Mouse (Mus musculus) MEL (cell line): ENCODE data around the gene E130309D02Rik. TPM values are rescaled to one million over a fixed set of nuclear protein-coding genes. Genes with fewer than 3 reads are reported as not detected.

Experiments used
- DNase-seq: peaks from one replicate; pipeline ENCODE4 v3.0.0; 2011; ENCODE audit warnings: low read depth, low spot score
- H3K27ac ChIP-seq: 2 replicates; pipeline ENCODE4 v1.5.1; 2012; ENCODE audit warnings: low read depth, mild to moderate bottlenecking, control low read depth, low read length, moderate library complexity; ENCODE audit not compliant: control insufficient read depth
- H3K27me3 ChIP-seq, 2 experiments: fragments of 150-350 bp in 1 of 2; sonication (generic) in 1 of 2; 2 replicates each; pipeline ENCODE4 v1.6.1; 2012; ENCODE audit warnings: low read length in 2 of 2, mild to moderate bottlenecking in 2 of 2, improper control_type of control experiment in 1 of 2, moderate library complexity in 1 of 2; ENCODE audit not compliant: insufficient read depth in 2 of 2, control insufficient read depth in 1 of 2
- H3K36me3 ChIP-seq, 2 experiments: 2 replicates each; pipeline ENCODE4 v1.6.1; 2012 to 2014; ENCODE audit warnings: low read length in 2 of 2, improper control_type of control experiment in 1 of 2, inconsistent platforms in 1 of 2, mild to moderate bottlenecking in 1 of 2; ENCODE audit not compliant: insufficient read depth in 2 of 2, control insufficient read depth in 1 of 2
- H3K4me1 ChIP-seq, 2 experiments: fragments of 150-350 bp in 1 of 2; sonication (generic) in 1 of 2; 2 replicates each; pipeline ENCODE4 v1.6.1; 2012; ENCODE audit warnings: low read length in 2 of 2, improper control_type of control experiment in 1 of 2, mild to moderate bottlenecking in 1 of 2; ENCODE audit not compliant: insufficient read depth in 2 of 2, control insufficient read depth in 1 of 2
- H3K4me3 ChIP-seq, 2 experiments: fragments of 150-350 bp in 1 of 2; sonication (generic) in 1 of 2; 2 replicates each; pipeline ENCODE4 v1.5.1; 2012; ENCODE audit warnings: low read depth in 2 of 2, low read length in 2 of 2, mild to moderate bottlenecking in 2 of 2, moderate library complexity in 2 of 2, control low read depth in 1 of 2, improper control_type of control experiment in 1 of 2; ENCODE audit not compliant: control insufficient read depth in 1 of 2, insufficient read depth in 1 of 2
- H3K79me2 ChIP-seq: 2 replicates; pipeline ENCODE4 v1.6.1; 2012; ENCODE audit warnings: mild to moderate bottlenecking, low read length, moderate library complexity; ENCODE audit not compliant: control insufficient read depth, poor library complexity, insufficient read depth
- H3K9ac ChIP-seq: 2 replicates; pipeline ENCODE4 v1.6.1; 2012; ENCODE audit warnings: low read depth, mild to moderate bottlenecking, control low read depth, low read length, moderate library complexity; ENCODE audit not compliant: control insufficient read depth, poor library complexity, severe bottlenecking
- H3K9me3 ChIP-seq: fragments of 150-350 bp; sonication (generic); replicated peaks from 2 replicates; pipeline ENCODE4 v1.6.1; 2012; ENCODE audit warnings: mild to moderate bottlenecking, low read length, improper control_type of control experiment, moderate library complexity; ENCODE audit not compliant: insufficient read depth
- BHLHE40 ChIP-seq: IDR thresholded peaks from 2 replicates; pipeline ENCODE4 v1.6.1; 2012; ENCODE audit warnings: low read depth, mild to moderate bottlenecking, inconsistent platforms, low read length, improper control_type of control experiment, borderline replicate concordance
- E2F4 ChIP-seq: IDR thresholded peaks from 2 replicates; pipeline ENCODE4 v1.6.1; 2011; ENCODE audit warnings: low read depth, low read length, improper control_type of control experiment, borderline replicate concordance
- ELF1 ChIP-seq: IDR thresholded peaks from 2 replicates; pipeline ENCODE4 v1.6.1; 2014; ENCODE audit warnings: low read depth, mild to moderate bottlenecking, inconsistent platforms, low read length, improper control_type of control experiment, moderate library complexity
- EP300 ChIP-seq, 2 experiments: IDR thresholded peaks; 2 replicates each; pipeline ENCODE4 v1.6.1; 2011; ENCODE audit warnings: improper control_type of control experiment in 2 of 2, low read length in 2 of 2, low read depth in 1 of 2, mild to moderate bottlenecking in 1 of 2
- ETS1 ChIP-seq: IDR thresholded peaks from 2 replicates; pipeline ENCODE4 v1.6.1; 2012; ENCODE audit warnings: low read depth, mild to moderate bottlenecking, inconsistent platforms, low read length, improper control_type of control experiment, moderate library complexity
- GABPA ChIP-seq: IDR thresholded peaks from 2 replicates; pipeline ENCODE4 v1.6.1; 2012; ENCODE audit warnings: low read depth, mild to moderate bottlenecking, inconsistent platforms, low read length, improper control_type of control experiment, moderate library complexity
- GATA1 ChIP-seq: IDR thresholded peaks from 2 replicates; pipeline ENCODE4 v1.6.1; 2011; ENCODE audit warnings: low read depth, low read length, improper control_type of control experiment
- JUND ChIP-seq: IDR thresholded peaks from 2 replicates; pipeline ENCODE4 v1.6.1; 2011; ENCODE audit warnings: low read depth, mild to moderate bottlenecking, improper control_type of control experiment, low read length
- MAFK ChIP-seq: IDR thresholded peaks from 2 replicates; pipeline ENCODE4 v1.6.1; 2011; ENCODE audit warnings: low read depth, mild to moderate bottlenecking, low read length, improper control_type of control experiment, borderline replicate concordance
- MAX ChIP-seq: IDR thresholded peaks from 2 replicates; pipeline ENCODE4 v1.6.1; 2011; ENCODE audit warnings: low read length, improper control_type of control experiment
- MAZ ChIP-seq: IDR thresholded peaks from 2 replicates; pipeline ENCODE4 v1.6.1; 2012; ENCODE audit warnings: low read depth, mild to moderate bottlenecking, inconsistent platforms, low read length, improper control_type of control experiment
- MEF2A ChIP-seq: IDR thresholded peaks from 2 replicates; pipeline ENCODE4 v1.6.1; 2014; ENCODE audit warnings: low read depth, mild to moderate bottlenecking, inconsistent platforms, low read length, improper control_type of control experiment; ENCODE audit not compliant: poor library complexity, insufficient replicate concordance, severe bottlenecking; ENCODE audit errors: extremely low read depth
- POLR2A ChIP-seq, 2 experiments: IDR thresholded peaks; 2 replicates each; pipeline ENCODE4 v1.6.1; 2011 to 2012; ENCODE audit warnings: low read length in 2 of 2, mild to moderate bottlenecking in 2 of 2, control low read depth in 1 of 2, improper control_type of control experiment in 1 of 2, low read depth in 1 of 2, moderate library complexity in 1 of 2; ENCODE audit not compliant: control insufficient read depth in 1 of 2, insufficient read depth in 1 of 2, poor library complexity in 1 of 2
- RCOR1 ChIP-seq: IDR thresholded peaks from 2 replicates; pipeline ENCODE4 v1.6.1; 2012; ENCODE audit warnings: low read depth, mild to moderate bottlenecking, inconsistent platforms, low read length, improper control_type of control experiment
- TCF12 ChIP-seq: IDR thresholded peaks from 2 replicates; pipeline ENCODE4 v1.6.1; 2014; ENCODE audit warnings: low read depth, mild to moderate bottlenecking, inconsistent platforms, low read length, improper control_type of control experiment, moderate library complexity
- USF2 ChIP-seq, 2 experiments: IDR thresholded peaks; 2 replicates each; pipeline ENCODE4 v1.6.1; 2011 to 2012; ENCODE audit warnings: improper control_type of control experiment in 2 of 2, low read length in 2 of 2, borderline replicate concordance in 1 of 2, inconsistent platforms in 1 of 2, low read depth in 1 of 2, mild to moderate bottlenecking in 1 of 2; ENCODE audit not compliant: insufficient read depth in 1 of 2
- ZC3H11A ChIP-seq: IDR thresholded peaks from 2 replicates; pipeline ENCODE4 v1.6.1; 2012; ENCODE audit warnings: low read depth, mild to moderate bottlenecking, inconsistent platforms, low read length, improper control_type of control experiment
- ZKSCAN1 ChIP-seq: IDR thresholded peaks from 2 replicates; pipeline ENCODE4 v1.6.1; 2012; ENCODE audit warnings: low read depth, mild to moderate bottlenecking, inconsistent platforms, low read length, improper control_type of control experiment, moderate library complexity
- polyA plus RNA-seq, 2 experiments: library from polyadenylated mRNA; stranded (reverse) in 1 of 2; unstranded in 1 of 2; fragments of >175 nt in 1 of 2; fragments of >200 nt in 1 of 2; gene quantifications; 2 replicates each; pipeline versions ENCODE4 v1.2.1 to v1.2.4; 2012; ENCODE audit warnings: low replicate concordance in 2 of 2, low read depth in 1 of 2; ENCODE audit not compliant: insufficient read length in 2 of 2, insufficient read depth in 1 of 2, missing spikeins in 1 of 2
- total RNA-seq: library from RNA; depleted of rRNA; stranded (reverse); fragments of 300-350 nt; gene quantifications from 2 replicates; pipeline ENCODE4 v1.2.3, GENCODE M21; 2012

E130309D02Rik gene
- total and polyA plus RNA-seq, 3 experiments = 59.3 to 92.4 TPM; not detected in 1

- TF ChIP-seq E2F4 (no peak), POLR2A (IDR thresholded peaks at IDR 0.05; ENCODE audit: control insufficient read depth in 1 of 2, insufficient read depth in 1 of 2, low read depth in 1 of 2, low read length in 2 of 2, poor library complexity in 1 of 2) (peak in 1 of 2 experiments; percentile 67; a peak in 2 of 4 replicates), BHLHE40 (peak; percentile 46; the same call in 1 of the 2 replicates), ZC3H11A (no peak), RCOR1 (peak; percentile 84), USF2 (IDR thresholded peaks at IDR 0.05; ENCODE audit: borderline replicate concordance in 1 of 2, insufficient read depth in 1 of 2, low read depth in 1 of 2, low read length in 2 of 2) (no peak), TCF12 (peak; percentile 91), ETS1 (peak; percentile 76), EP300 (IDR thresholded peaks at IDR 0.05; ENCODE audit: low read depth in 1 of 2, low read length in 2 of 2) (peak; percentile 79 to 95), MAZ (peak; percentile 96), MAX (no peak; the same call in 1 of the 2 replicates), MAFK (peak; percentile 24; the same call in 1 of the 2 replicates), GABPA (no peak), ZKSCAN1 (no peak)
Observed at GRCm38 (mm10) chr5:143272540-143273330, 42.4 kb downstream of the E130309D02Rik start (continued).

DNA sequence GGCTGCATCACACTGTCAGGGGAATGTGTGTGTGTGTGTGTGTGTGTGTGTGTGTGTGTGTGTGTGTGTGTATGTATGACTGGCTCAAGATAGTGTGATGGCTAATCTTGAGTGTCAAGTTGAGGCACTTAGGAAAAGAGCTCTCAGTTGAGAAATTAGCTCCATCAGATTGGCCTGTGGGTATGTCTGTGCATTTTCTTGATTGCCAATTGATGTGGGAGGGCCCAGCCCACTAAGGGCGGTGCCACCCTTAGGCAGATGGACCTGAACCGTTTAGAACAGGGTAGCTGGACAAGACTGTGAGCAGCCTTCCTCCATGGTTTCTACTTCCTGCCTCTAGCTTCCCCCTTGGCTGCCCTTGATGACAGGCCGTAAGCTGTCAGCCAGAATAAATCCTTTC is 43.1 kb downstream of the E130309D02Rik start:
- H3K27ac ChIP-seq = peak overlapping the region; percentile 96
- H3K9ac ChIP-seq = peak overlapping the region; percentile 47
- TF ChIP-seq POLR2A (IDR thresholded peaks at IDR 0.05; ENCODE audit: control insufficient read depth in 1 of 2, insufficient read depth in 1 of 2, low read depth in 1 of 2, low read length in 2 of 2, poor library complexity in 1 of 2) (no peak), EP300 (IDR thresholded peaks at IDR 0.05; ENCODE audit: low read depth in 1 of 2, low read length in 2 of 2) (peak in 1 of 2 experiments; percentile 52; a peak in 1 of 4 replicates), GATA1 (peak; percentile 60; the same call in 1 of the 2 replicates)
- peak; percentile 81 for DNase-seq
- peak overlapping the region; percentile 40 to 51 for H3K4me3 ChIP-seq
- peaks cover 7% of the 10 kb centered on the region for H3K79me2 ChIP-seq
- peaks cover 8 to 39% of the 10 kb centered on the region in 2 experiments for H3K4me1 ChIP-seq
- H3K36me3 ChIP-seq = peaks cover 0 to 20% of the 10 kb centered on the region in 2 experiments; a peak in 2 of 4 replicates
- no peaks in the 10 kb centered on the region for H3K9me3 ChIP-seq
- no peaks in the 10 kb centered on the region for H3K27me3 ChIP-seq

DNA sequence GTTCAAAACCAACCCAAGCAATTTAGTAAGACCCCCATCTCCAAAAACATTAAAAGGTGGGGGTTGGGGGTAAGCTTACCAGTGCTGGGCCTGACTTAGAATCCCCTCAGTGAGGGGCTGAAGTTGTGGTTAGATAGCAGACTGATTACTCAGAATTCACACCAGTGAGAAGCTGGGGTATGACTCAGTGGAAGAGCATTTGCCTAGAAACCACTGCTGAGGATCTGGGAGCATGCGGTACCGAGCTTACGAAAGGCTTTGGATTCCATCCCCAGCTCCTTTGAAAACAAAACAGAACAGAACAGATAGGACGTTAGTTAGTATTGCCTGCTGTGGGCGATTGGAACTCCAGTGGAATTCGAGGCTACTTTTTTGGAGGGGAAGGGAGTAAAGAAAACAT is 43.5 kb downstream of the E130309D02Rik start:
- TF ChIP-seq JUND (0 out of 2 replicates have a peak, but pooled peaks have one; percentile 47), MAX (peak; percentile 24; the same call in 1 of the 2 replicates), ETS1 (0 out of 2 replicates have a peak, but pooled peaks have one; percentile 16), ELF1 (no peak), EP300 (IDR thresholded peaks at IDR 0.05; ENCODE audit: low read depth in 1 of 2, low read length in 2 of 2) (0 out of 4 replicates have a peak, but pooled peaks of 1 of the 2 experiments have one; percentile 14), MEF2A (no peak)
- peak overlapping the region; percentile 96 for H3K27ac ChIP-seq
- H3K4me3 ChIP-seq = peak overlapping the region in 1 of 2 experiments; percentile 40; a peak in 2 of 4 replicates
- H3K4me1 ChIP-seq = peaks cover 8 to 39% of the 10 kb centered on the region in 2 experiments
- peak; percentile 61 for DNase-seq
- no peaks in the 10 kb centered on the region for H3K27me3 ChIP-seq
- peaks cover 7% of the 10 kb centered on the region for H3K79me2 ChIP-seq
- H3K9ac ChIP-seq = peak overlapping the region; percentile 37
- H3K9me3 ChIP-seq = no peaks in the 10 kb centered on the region
- H3K36me3 ChIP-seq = peaks cover 0 to 20% of the 10 kb centered on the region in 2 experiments; a peak in 2 of 4 replicates
